Mouse (Mus musculus): ENCODE results near the gene Aldh4a1. TPM values are rescaled to one million over a fixed set of nuclear protein-coding genes. Genes with fewer than 3 reads are reported as not detected.

The Aldh4a1 gene
- polyA plus RNA-seq, 1 experiment from 2014 or later = 31.1 TPM

DNA sequence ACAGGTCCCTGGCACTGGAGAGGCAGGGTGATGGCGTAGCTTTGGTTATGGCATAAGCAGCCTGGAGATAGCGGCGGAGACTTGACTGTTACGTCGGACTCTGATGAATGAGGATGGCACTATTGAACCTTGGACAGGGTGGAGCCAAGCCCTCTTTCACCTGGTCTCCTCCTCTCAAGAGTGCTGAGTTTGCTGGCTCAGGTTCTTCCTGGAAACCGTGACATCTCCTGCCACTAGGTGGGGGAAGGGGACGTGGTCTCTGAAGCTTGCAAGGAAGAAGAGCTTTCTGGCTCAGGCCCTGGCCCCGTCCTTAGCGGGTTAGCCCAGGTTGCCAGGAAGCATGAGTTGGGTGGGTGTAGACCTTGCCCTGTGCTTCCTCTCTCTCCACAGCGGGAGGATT lies 7.5 kb downstream of the Aldh4a1 start:
- Histone ChIP-seq H3K9ac (replicated peaks; ENCODE audit: low read depth, low read length) (no peak overlapping the region), H3K9me3 (ENCODE audit: control insufficient read depth, low read length) (no peaks in the 10 kb centered on the region), H3K27ac (ENCODE audit: low read length) (no peak overlapping the region), H3K4me1 (replicated peaks; ENCODE audit: control insufficient read depth, insufficient read depth, low read length) (no peaks in the 10 kb centered on the region), H3K27me3 (replicated peaks; ENCODE audit: control insufficient read depth, insufficient read depth, low read length) (no peaks in the 10 kb centered on the region), H3K4me2 (ENCODE audit: low read length) (no peak overlapping the region), H3K4me3 (replicated peaks; ENCODE audit: low read length) (no peak overlapping the region), H3K36me3 (ENCODE audit: control insufficient read depth, insufficient read depth) (0 out of 2 replicates have a peak, but pooled peaks cover 2% of the 10 kb centered on the region)
- 76% methylated on average over 10 of the region's 10 CpGs for WGBS
- ATAC-seq = no peak

GRCm38 (mm10) chr4:139631141-139631540 lies 8.5 kb downstream of the Aldh4a1 start:
- no peak for ATAC-seq
- Histone ChIP-seq H3K4me3 (replicated peaks; ENCODE audit: low read length) (no peak overlapping the region), H3K27ac (ENCODE audit: low read length) (no peak overlapping the region), H3K9ac (replicated peaks; ENCODE audit: low read depth, low read length) (no peak overlapping the region), H3K4me1 (replicated peaks; ENCODE audit: control insufficient read depth, insufficient read depth, low read length) (no peaks in the 10 kb centered on the region), H3K27me3 (replicated peaks; ENCODE audit: control insufficient read depth, insufficient read depth, low read length) (no peaks in the 10 kb centered on the region), H3K9me3 (ENCODE audit: control insufficient read depth, low read length) (no peaks in the 10 kb centered on the region), H3K36me3 (ENCODE audit: control insufficient read depth, insufficient read depth) (0 out of 2 replicates have a peak, but pooled peaks cover 2% of the 10 kb centered on the region), H3K4me2 (ENCODE audit: low read length) (no peak overlapping the region)
- WGBS = 72% methylated on average over 5 of the region's 5 CpGs

DNA sequence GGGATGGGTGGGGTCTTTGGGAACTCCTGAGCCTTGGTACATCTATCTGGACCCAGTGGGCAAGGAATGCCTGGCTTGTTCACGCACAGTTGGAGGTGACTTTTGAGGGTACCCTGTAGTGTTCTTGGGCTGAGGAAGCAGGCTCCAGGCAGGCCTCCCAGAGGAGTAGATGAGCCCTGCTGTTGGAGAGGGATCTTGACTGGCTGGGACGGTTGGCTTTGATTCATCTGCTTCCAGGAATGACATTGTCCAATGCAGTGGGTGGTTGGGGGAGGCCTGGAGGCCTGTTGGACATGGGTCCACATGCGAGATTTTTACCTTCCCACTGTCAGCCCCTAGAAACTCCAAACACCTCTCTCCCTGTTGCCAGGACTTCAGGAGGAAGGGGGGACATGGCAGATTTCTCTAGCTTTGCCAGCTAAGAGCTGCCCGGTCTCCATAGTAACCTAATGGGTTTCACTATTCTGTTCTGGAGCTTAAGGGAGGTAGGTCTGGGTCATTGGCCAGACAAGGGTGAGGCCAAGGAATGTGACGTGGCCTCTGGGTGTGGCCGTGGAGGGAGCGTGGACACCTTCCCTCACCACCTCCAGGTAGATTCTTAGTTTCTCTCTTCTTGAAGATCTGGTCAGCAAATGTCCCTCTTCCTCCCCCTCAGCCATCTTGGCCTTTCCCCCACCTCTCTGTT lies 9.0 kb downstream of the Aldh4a1 start:
- no peak for ATAC-seq
- no peaks in the 10 kb centered on the region for H3K27me3 ChIP-seq (replicated peaks; ENCODE audit: control insufficient read depth, insufficient read depth, low read length)
- no peak overlapping the region for H3K4me2 ChIP-seq (ENCODE audit: low read length)
- WGBS = 82% methylated on average over 7 of the region's 7 CpGs
- H3K9me3 ChIP-seq (ENCODE audit: control insufficient read depth, low read length) = no peaks in the 10 kb centered on the region
- H3K27ac ChIP-seq (ENCODE audit: low read length) = no peak overlapping the region
- no peak overlapping the region for H3K4me3 ChIP-seq (replicated peaks; ENCODE audit: low read length)
- 0 out of 2 replicates have a peak, but pooled peaks cover 2% of the 10 kb centered on the region for H3K36me3 ChIP-seq (ENCODE audit: control insufficient read depth, insufficient read depth)
- H3K4me1 ChIP-seq (replicated peaks; ENCODE audit: control insufficient read depth, insufficient read depth, low read length) = no peaks in the 10 kb centered on the region
- no peak overlapping the region for H3K9ac ChIP-seq (replicated peaks; ENCODE audit: low read depth, low read length)

- H3K27me3 ChIP-seq (replicated peaks; ENCODE audit: control insufficient read depth, insufficient read depth, low read length) = no peaks in the 10 kb centered on the region
- H3K9ac ChIP-seq (replicated peaks; ENCODE audit: low read depth, low read length) = no peak overlapping the region
- 0 out of 2 replicates have a peak, but pooled peaks cover 2% of the 10 kb centered on the region for H3K36me3 ChIP-seq (ENCODE audit: control insufficient read depth, insufficient read depth)
- WGBS = 88% methylated on average over 10 of the region's 10 CpGs
- no peak overlapping the region for H3K27ac ChIP-seq (ENCODE audit: low read length)
- no peak overlapping the region for H3K4me3 ChIP-seq (replicated peaks; ENCODE audit: low read length)
- no peaks in the 10 kb centered on the region for H3K4me1 ChIP-seq (replicated peaks; ENCODE audit: control insufficient read depth, insufficient read depth, low read length)
- H3K4me2 ChIP-seq (ENCODE audit: low read length) = no peak overlapping the region
- no peak for ATAC-seq
- H3K9me3 ChIP-seq (ENCODE audit: control insufficient read depth, low read length) = no peaks in the 10 kb centered on the region
Observed at GRCm38 (mm10) chr4:139632254-139632580, 9.6 kb downstream of the Aldh4a1 start.

DNA sequence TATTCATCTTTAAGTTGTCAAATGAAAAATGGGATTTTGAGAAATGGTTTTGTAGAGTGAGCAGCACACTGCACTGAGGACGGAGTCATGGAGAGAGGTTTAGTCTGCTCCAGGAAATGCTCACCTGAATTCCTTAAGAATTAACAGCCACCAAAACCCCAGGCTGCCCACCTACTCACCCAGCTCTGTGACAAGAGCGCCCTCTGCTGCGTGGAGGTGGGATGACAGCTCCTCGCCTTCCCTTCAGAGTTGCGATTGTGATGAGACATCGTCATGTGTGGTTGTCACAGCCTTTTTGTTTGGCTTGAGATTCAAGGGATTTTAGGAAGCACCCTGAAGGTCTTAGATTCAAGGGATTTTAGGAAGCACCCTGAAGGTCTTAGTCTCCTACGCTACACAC lies 13.7 kb downstream of the Aldh4a1 start:
- 0 out of 2 replicates have a peak, but pooled peaks cover 2% of the 10 kb centered on the region for H3K36me3 ChIP-seq (ENCODE audit: control insufficient read depth, insufficient read depth)
- 30% methylated on average over 7 of the region's 7 CpGs for WGBS
- no peak for ATAC-seq

DNA sequence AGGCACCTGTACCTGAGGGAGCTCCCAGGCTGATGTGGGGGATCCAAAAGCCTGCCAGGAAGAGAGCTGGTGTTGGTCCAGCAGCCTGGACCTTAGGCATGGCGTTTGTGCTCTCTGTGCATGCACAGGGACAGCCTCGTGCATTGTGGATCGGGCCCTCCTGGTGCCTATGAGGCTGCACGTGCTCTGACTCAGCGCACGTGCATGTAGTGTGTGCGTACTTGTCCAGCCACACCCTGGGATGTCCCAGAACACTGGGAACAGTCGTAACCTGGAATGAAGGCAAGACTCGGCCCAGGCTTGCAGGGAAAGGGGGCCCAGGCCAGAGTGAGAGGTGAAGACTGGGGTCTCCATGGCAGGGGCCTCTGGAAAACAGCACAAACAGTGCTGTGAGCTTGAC lies 15.2 kb downstream of the Aldh4a1 start:
- H3K9me3 ChIP-seq (ENCODE audit: control insufficient read depth, low read length) = no peaks in the 10 kb centered on the region
- peaks cover 6% of the 10 kb centered on the region; the same call in 1 of the 2 replicates for H3K27me3 ChIP-seq (replicated peaks; ENCODE audit: control insufficient read depth, insufficient read depth, low read length)
- ATAC-seq = no peak
- H3K9ac ChIP-seq (replicated peaks; ENCODE audit: low read depth, low read length) = no peak overlapping the region
- H3K4me3 ChIP-seq (replicated peaks; ENCODE audit: low read length) = no peak overlapping the region
- H3K4me1 ChIP-seq (replicated peaks; ENCODE audit: control insufficient read depth, insufficient read depth, low read length) = peaks cover 7% of the 10 kb centered on the region; the same call in 1 of the 2 replicates
- no peak overlapping the region for H3K4me2 ChIP-seq (ENCODE audit: low read length)
- WGBS = 89% methylated on average over 9 of the region's 9 CpGs
- H3K27ac ChIP-seq (ENCODE audit: low read length) = no peak overlapping the region
- 0 out of 2 replicates have a peak, but pooled peaks cover 2% of the 10 kb centered on the region for H3K36me3 ChIP-seq (ENCODE audit: control insufficient read depth, insufficient read depth)

More for the DNA sequence above, 13.7 kb downstream of the Aldh4a1 start:
- H3K4me2 ChIP-seq (ENCODE audit: low read length) = no peak overlapping the region
- no peaks in the 10 kb centered on the region for H3K9me3 ChIP-seq (ENCODE audit: control insufficient read depth, low read length)
- H3K4me3 ChIP-seq (replicated peaks; ENCODE audit: low read length) = no peak overlapping the region
- H3K27ac ChIP-seq (ENCODE audit: low read length) = no peak overlapping the region
- H3K4me1 ChIP-seq (replicated peaks; ENCODE audit: control insufficient read depth, insufficient read depth, low read length) = no peaks in the 10 kb centered on the region; the same call in 1 of the 2 replicates
- no peak overlapping the region for H3K9ac ChIP-seq (replicated peaks; ENCODE audit: low read depth, low read length)
- 0 out of 2 replicates have a peak, but pooled peaks cover under 1% of the 10 kb centered on the region for H3K27me3 ChIP-seq (replicated peaks; ENCODE audit: control insufficient read depth, insufficient read depth, low read length)

- Histone ChIP-seq H3K27me3 (replicated peaks; ENCODE audit: control insufficient read depth, insufficient read depth, low read length) (peaks cover 8% of the 10 kb centered on the region; the same call in 1 of the 2 replicates), H3K9me3 (ENCODE audit: control insufficient read depth, low read length) (no peaks in the 10 kb centered on the region), H3K36me3 (ENCODE audit: control insufficient read depth, insufficient read depth) (0 out of 2 replicates have a peak, but pooled peaks cover 2% of the 10 kb centered on the region), H3K4me2 (ENCODE audit: low read length) (no peak overlapping the region), H3K4me3 (replicated peaks; ENCODE audit: low read length) (no peak overlapping the region), H3K27ac (ENCODE audit: low read length) (no peak overlapping the region), H3K9ac (replicated peaks; ENCODE audit: low read depth, low read length) (no peak overlapping the region), H3K4me1 (replicated peaks; ENCODE audit: control insufficient read depth, insufficient read depth, low read length) (peaks cover 7% of the 10 kb centered on the region; the same call in 1 of the 2 replicates)
- no peak for ATAC-seq
- 95% methylated on average over 16 of the region's 16 CpGs for WGBS
Observed at GRCm38 (mm10) chr4:139638356-139638755, 15.7 kb downstream of the Aldh4a1 start.

- Histone ChIP-seq H3K27me3 (replicated peaks; ENCODE audit: control insufficient read depth, insufficient read depth, low read length) (peaks cover 8% of the 10 kb centered on the region; the same call in 1 of the 2 replicates), H3K27ac (ENCODE audit: low read length) (no peak overlapping the region), H3K4me2 (ENCODE audit: low read length) (no peak overlapping the region), H3K9ac (replicated peaks; ENCODE audit: low read depth, low read length) (no peak overlapping the region), H3K4me3 (replicated peaks; ENCODE audit: low read length) (no peak overlapping the region), H3K4me1 (replicated peaks; ENCODE audit: control insufficient read depth, insufficient read depth, low read length) (peaks cover 7% of the 10 kb centered on the region; the same call in 1 of the 2 replicates), H3K9me3 (ENCODE audit: control insufficient read depth, low read length) (no peaks in the 10 kb centered on the region), H3K36me3 (ENCODE audit: control insufficient read depth, insufficient read depth) (0 out of 2 replicates have a peak, but pooled peaks cover 2% of the 10 kb centered on the region)
- 38% methylated on average over 12 of the region's 12 CpGs for WGBS
- ATAC-seq = no peak
Observed at GRCm38 (mm10) chr4:139639801-139640200, 17.1 kb downstream of the Aldh4a1 start.

DNA sequence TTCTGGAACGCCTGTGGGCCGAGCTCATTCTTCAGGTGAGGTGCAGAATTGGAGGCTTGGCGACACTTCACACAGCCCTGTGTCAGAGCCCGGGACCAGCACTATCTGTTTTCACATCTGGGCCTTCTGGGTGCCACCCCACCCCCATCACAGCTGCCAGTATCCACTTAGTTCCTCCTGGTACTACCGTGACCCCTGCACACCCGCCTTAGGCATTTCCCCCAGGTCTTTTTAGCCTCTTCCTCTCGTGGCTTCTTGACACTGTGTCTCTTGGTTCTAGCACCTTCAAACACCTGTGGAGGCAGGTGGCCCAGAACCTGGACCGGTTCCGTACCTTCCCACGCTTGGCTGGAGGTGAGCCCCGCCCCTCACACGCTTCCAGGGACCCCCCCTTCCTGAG lies 17.7 kb downstream of the Aldh4a1 start:
- H3K27me3 ChIP-seq (replicated peaks; ENCODE audit: control insufficient read depth, insufficient read depth, low read length) = peaks cover 8% of the 10 kb centered on the region; the same call in 1 of the 2 replicates
- 71% methylated on average over 12 of the region's 12 CpGs for WGBS
- H3K27ac ChIP-seq (ENCODE audit: low read length) = no peak overlapping the region
- no peak for ATAC-seq
- H3K4me3 ChIP-seq (replicated peaks; ENCODE audit: low read length) = no peak overlapping the region
- no peak overlapping the region for H3K4me2 ChIP-seq (ENCODE audit: low read length)
- H3K4me1 ChIP-seq (replicated peaks; ENCODE audit: control insufficient read depth, insufficient read depth, low read length) = peaks cover 7% of the 10 kb centered on the region; the same call in 1 of the 2 replicates
- no peak overlapping the region for H3K9ac ChIP-seq (replicated peaks; ENCODE audit: low read depth, low read length)
- no peaks in the 10 kb centered on the region for H3K36me3 ChIP-seq (ENCODE audit: control insufficient read depth, insufficient read depth)
- H3K9me3 ChIP-seq (ENCODE audit: control insufficient read depth, low read length) = no peaks in the 10 kb centered on the region

All from forebrain, embryonic 16.5 days (tissue).